Mouse (Mus musculus): ENCODE measurements around the gene Klhl21. TPM values are rescaled to one million over a fixed set of nuclear protein-coding genes. Genes with fewer than 3 reads are reported as not detected.
A peak's percentile ranks its signal among the peaks of the same experiment; 100 is the strongest.

Gene Klhl21
- polyA plus RNA-seq, 1 experiment from 2014 or later, result 4.7 TPM

DNA sequence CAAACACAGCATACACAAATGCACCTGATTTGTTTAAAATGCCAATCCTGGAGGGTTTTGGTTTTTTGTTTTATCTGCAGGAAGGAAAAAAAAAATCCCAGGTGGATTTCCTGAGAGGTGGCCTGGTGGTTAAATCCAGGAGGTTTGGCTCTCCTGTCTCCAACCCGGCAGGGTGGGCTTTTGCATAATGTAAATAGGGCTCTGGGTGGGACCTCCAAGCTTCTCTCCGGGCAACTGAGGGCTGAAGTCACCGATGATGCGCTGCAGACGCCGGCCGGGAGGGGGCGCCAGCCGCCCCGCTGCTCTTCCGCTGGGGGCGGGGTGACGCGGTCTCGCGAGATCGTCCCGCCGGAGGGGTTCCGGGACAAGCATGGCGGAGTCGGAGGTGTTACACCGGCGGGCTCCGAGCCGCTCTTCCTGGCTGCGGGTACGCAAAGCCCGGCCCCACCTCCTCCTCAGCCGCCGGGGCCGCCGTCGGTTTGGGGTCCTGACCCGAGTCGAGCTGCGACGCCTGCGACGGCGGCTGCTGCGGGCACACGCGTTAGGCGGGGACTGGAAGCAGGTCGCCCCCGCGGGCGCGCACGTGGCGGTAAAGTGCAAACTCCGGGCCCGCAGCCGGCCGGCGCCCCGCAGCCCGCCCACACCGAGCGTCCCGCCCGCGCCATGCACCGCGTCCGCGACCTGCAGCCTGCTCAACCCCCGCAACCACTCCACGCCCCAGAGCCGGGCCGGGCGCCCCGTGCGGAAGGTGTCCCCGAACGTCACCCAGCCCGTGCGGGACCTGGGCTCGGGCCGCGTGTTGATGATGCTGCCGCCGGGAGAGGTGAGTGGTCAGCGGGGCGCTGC, 30.6 kb downstream of the Klhl21 start, which contains the start of gene Nol9:
TSS of gene Nol9 (plus strand) at position 337 of the 846 bp plus-strand sequence.
- Histone ChIP-seq H3K4me1 (ENCODE audit: control insufficient read depth, insufficient read depth, low read depth, low read length) (peaks cover 12% of the 10 kb centered on the region), H3K36me3 (ENCODE audit: control insufficient read depth, insufficient read depth, low read length) (peaks cover 20% of the 10 kb centered on the region), H3K27ac (ENCODE audit: low read depth, low read length) (peak within 1 kb of the TSS; percentile 51; the same call in 1 of the 2 replicates), H3K9me3 (ENCODE audit: control insufficient read depth, low read length) (no peaks in the 10 kb centered on the region), H3K4me2 (ENCODE audit: low read length) (peak within 1 kb of the TSS; percentile 99), H3K9ac (ENCODE audit: low read depth, low read length) (peak within 1 kb of the TSS; percentile 87), H3K4me3 (ENCODE audit: low read length) (peak within 1 kb of the TSS; percentile 99), H3K27me3 (replicated peaks; ENCODE audit: control insufficient read depth, insufficient read depth, low read length) (no peaks in the 10 kb centered on the region)
- peak; percentile 91 for ATAC-seq
- WGBS, result under 1% methylated on average over 69 of the region's 86 CpGs

DNA sequence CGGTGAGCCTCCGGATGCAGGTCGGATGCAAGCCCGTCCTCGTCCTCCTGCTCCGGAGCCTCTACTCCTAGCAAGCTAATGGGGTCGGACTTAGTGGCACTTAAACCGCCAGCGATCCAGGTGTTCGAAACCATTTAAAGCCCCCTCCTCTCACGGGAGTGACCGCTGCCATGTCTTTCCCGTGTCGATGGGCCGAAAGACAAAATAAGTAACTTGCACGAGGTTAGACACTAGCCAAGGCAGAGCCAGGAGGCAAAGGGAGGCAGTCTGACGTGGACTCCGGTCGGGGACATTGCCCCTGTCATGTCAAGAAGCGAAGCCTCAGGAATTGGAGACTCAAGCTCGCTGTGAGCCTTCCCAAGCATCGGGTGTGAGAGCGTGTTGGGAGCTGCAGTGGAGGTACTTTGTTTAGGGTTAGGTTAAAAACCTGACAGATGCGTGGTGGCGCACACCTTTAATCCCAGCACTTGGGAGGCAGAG, 31.3 kb downstream of the Klhl21 start:
- 6% methylated on average over 25 of the region's 25 CpGs for WGBS
- H3K27ac ChIP-seq (ENCODE audit: low read depth, low read length), result no peak overlapping the region
- H3K4me2 ChIP-seq (ENCODE audit: low read length), result peak overlapping the region; percentile 99
- H3K9me3 ChIP-seq (ENCODE audit: control insufficient read depth, low read length), result no peaks in the 10 kb centered on the region
- H3K9ac ChIP-seq (ENCODE audit: low read depth, low read length), result peak overlapping the region; percentile 87
- no peak for ATAC-seq
- H3K36me3 ChIP-seq (ENCODE audit: control insufficient read depth, insufficient read depth, low read length), result peaks cover 20% of the 10 kb centered on the region
- H3K27me3 ChIP-seq (replicated peaks; ENCODE audit: control insufficient read depth, insufficient read depth, low read length), result no peaks in the 10 kb centered on the region
- H3K4me3 ChIP-seq (ENCODE audit: low read length), result peak overlapping the region; percentile 99
- H3K4me1 ChIP-seq (ENCODE audit: control insufficient read depth, insufficient read depth, low read depth, low read length), result peaks cover 12% of the 10 kb centered on the region

DNA sequence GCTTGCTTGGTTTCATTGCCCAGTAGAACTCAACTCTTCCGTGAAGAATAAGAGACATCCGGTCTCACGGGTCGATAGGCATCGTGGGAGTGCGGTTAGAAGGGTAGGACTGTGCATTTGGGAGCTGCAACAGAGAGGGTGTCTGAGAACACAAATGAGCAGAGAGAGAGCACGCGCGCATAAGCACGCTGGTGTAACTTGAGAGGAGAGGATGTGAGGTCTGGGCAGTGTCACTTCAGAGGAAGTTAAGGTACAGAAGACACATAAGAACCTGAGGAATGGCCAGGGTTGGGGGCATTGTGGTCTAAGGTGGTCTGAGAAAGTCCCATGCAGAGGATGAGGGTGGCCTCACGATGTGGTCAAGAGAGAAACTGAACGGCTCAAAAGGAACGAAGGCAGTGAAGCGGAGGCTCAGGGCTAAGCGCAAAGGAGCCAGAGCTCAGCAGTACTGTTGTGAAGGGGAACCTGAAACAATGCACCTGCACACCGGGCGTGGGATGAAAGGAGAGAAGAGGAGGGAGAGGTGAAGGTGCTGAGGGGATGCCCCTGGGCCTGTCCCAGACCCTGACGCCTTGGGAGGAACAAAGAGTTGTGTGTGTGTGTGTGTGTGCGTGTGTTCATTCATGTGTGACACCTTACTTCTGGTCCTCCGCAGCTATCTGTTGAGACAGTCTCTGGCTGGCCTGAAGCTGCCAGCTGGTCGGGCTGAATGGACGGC, 33.5 kb downstream of the Klhl21 start:
- Histone ChIP-seq H3K9ac (ENCODE audit: low read depth, low read length) (no peak overlapping the region), H3K27me3 (replicated peaks; ENCODE audit: control insufficient read depth, insufficient read depth, low read length) (no peaks in the 10 kb centered on the region), H3K27ac (ENCODE audit: low read depth, low read length) (no peak overlapping the region), H3K4me2 (ENCODE audit: low read length) (no peak overlapping the region), H3K4me1 (ENCODE audit: control insufficient read depth, insufficient read depth, low read depth, low read length) (peaks cover 12% of the 10 kb centered on the region), H3K9me3 (ENCODE audit: control insufficient read depth, low read length) (no peaks in the 10 kb centered on the region), H3K36me3 (ENCODE audit: control insufficient read depth, insufficient read depth, low read length) (peaks cover 34% of the 10 kb centered on the region), H3K4me3 (ENCODE audit: low read length) (no peak overlapping the region)
- ATAC-seq, result no peak
- WGBS, result 94% methylated on average over 22 of the region's 22 CpGs

DNA sequence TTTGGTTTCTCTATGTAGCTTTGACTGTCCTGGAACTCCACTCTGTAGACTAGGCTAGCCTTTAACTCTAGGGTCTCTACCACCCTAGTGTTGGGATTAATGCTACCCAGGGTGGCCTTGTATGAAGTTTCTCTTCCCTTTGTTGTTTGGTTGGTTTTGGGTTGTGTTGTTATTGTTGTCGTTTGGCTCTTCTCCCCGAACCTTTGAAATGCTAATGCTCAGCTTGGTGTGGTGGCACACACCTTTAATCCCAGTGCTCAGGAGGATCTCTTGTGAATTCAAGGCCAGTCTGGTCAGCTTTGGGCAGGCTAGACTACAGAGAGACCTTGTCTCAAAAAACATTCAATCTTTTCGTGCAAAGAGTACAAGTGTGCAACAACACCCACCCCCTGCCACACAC, 34.6 kb downstream of the Klhl21 start:
- Histone ChIP-seq H3K9ac (ENCODE audit: low read depth, low read length) (no peak overlapping the region), H3K27me3 (replicated peaks; ENCODE audit: control insufficient read depth, insufficient read depth, low read length) (no peaks in the 10 kb centered on the region), H3K4me2 (ENCODE audit: low read length) (no peak overlapping the region), H3K36me3 (ENCODE audit: control insufficient read depth, insufficient read depth, low read length) (peaks cover 43% of the 10 kb centered on the region), H3K9me3 (ENCODE audit: control insufficient read depth, low read length) (no peaks in the 10 kb centered on the region), H3K27ac (ENCODE audit: low read depth, low read length) (no peak overlapping the region), H3K4me1 (ENCODE audit: control insufficient read depth, insufficient read depth, low read depth, low read length) (peaks cover 12% of the 10 kb centered on the region), H3K4me3 (ENCODE audit: low read length) (no peak overlapping the region)
- WGBS, result 87% methylated on average over 3 of the region's 3 CpGs
- no peak for ATAC-seq

GRCm38 (mm10) chr4:152044609-152045008, 36.0 kb downstream of the Klhl21 start:
- H3K27ac ChIP-seq (ENCODE audit: low read depth, low read length), result no peak overlapping the region
- no peak overlapping the region for H3K9ac ChIP-seq (ENCODE audit: low read depth, low read length)
- H3K4me2 ChIP-seq (ENCODE audit: low read length), result no peak overlapping the region
- H3K36me3 ChIP-seq (ENCODE audit: control insufficient read depth, insufficient read depth, low read length), result peaks cover 47% of the 10 kb centered on the region
- H3K27me3 ChIP-seq (replicated peaks; ENCODE audit: control insufficient read depth, insufficient read depth, low read length), result no peaks in the 10 kb centered on the region
- H3K4me3 ChIP-seq (ENCODE audit: low read length), result no peak overlapping the region
- peaks cover 9% of the 10 kb centered on the region for H3K4me1 ChIP-seq (ENCODE audit: control insufficient read depth, insufficient read depth, low read depth, low read length)
- ATAC-seq, result no peak
- no peaks in the 10 kb centered on the region for H3K9me3 ChIP-seq (ENCODE audit: control insufficient read depth, low read length)
- 83% methylated on average over 6 of the region's 6 CpGs for WGBS

- H3K4me2 ChIP-seq (ENCODE audit: low read length), result no peak overlapping the region
- no peaks in the 10 kb centered on the region for H3K9me3 ChIP-seq (ENCODE audit: control insufficient read depth, low read length)
- H3K9ac ChIP-seq (ENCODE audit: low read depth, low read length), result no peak overlapping the region
- ATAC-seq, result no peak
- no peak overlapping the region for H3K4me3 ChIP-seq (ENCODE audit: low read length)
- H3K4me1 ChIP-seq (ENCODE audit: control insufficient read depth, insufficient read depth, low read depth, low read length), result no peaks in the 10 kb centered on the region
- peaks cover 19% of the 10 kb centered on the region for H3K36me3 ChIP-seq (ENCODE audit: control insufficient read depth, insufficient read depth, low read length)
- H3K27me3 ChIP-seq (replicated peaks; ENCODE audit: control insufficient read depth, insufficient read depth, low read length), result no peaks in the 10 kb centered on the region
- 71% methylated on average over 9 of the region's 9 CpGs for WGBS
- H3K27ac ChIP-seq (ENCODE audit: low read depth, low read length), result no peak overlapping the region
Observed at GRCm38 (mm10) chr4:152062390-152063110, 53.9 kb downstream of the Klhl21 start.

GRCm38 (mm10) chr4:152067280-152067679, 58.7 kb downstream of the Klhl21 start:
- Histone ChIP-seq H3K4me3 (ENCODE audit: low read length) (no peak overlapping the region), H3K4me2 (ENCODE audit: low read length) (no peak overlapping the region), H3K27me3 (replicated peaks; ENCODE audit: control insufficient read depth, insufficient read depth, low read length) (no peaks in the 10 kb centered on the region), H3K4me1 (ENCODE audit: control insufficient read depth, insufficient read depth, low read depth, low read length) (peaks cover 2% of the 10 kb centered on the region; the same call in 1 of the 2 replicates), H3K27ac (ENCODE audit: low read depth, low read length) (no peak overlapping the region), H3K9ac (ENCODE audit: low read depth, low read length) (no peak overlapping the region), H3K36me3 (ENCODE audit: control insufficient read depth, insufficient read depth, low read length) (no peaks in the 10 kb centered on the region), H3K9me3 (ENCODE audit: control insufficient read depth, low read length) (no peaks in the 10 kb centered on the region)
- ATAC-seq, result no peak
